31 mouse cellular contexts compared by ENCODE assay signal in the genomic region with DNA sequence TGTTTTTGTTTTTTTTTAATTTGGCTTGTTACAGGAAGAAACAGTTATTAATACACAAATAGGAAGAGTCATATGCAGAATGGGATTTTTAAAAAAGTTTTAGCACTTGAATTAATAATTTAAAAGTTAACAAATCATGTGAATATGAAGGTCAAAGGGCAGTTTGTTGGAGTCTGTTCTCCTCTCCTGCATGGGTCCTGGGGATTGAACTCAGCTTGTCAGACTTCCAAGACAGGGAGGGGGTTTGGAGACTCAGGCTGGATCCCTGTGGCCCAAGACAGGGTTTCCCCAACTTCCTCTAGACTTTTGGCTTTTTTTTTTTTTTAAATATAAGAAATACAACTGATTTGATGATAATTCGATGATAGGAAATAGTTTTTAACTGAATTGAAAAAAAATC.
"Had no signal": no experiment of that assay in that cellular context is flagged by ENCODE, and none has a peak within 500 bp of the region (broad histone marks: within the 10 kb centered on the region; RNA-seq: fewer than 3 reads in every experiment).

No protein-coding gene starts in this region.

- H3K9me3 ChIP-seq: limb, embryonic 10.5 days; limb, embryonic 12.5 days; limb, embryonic 13.5 days; limb, embryonic 15.5 days; liver, embryonic 12.5 days; liver, embryonic 13.5 days; liver, embryonic 15.5 days; lung, embryonic 15.5 days; midbrain, embryonic 10.5 days; midbrain, embryonic 12.5 days; midbrain, embryonic 13.5 days; neural tube, embryonic 12.5 days; neural tube, embryonic 13.5 days had no signal

- DNase-seq: left cerebral cortex, postnatal 4 days; liver; liver, embryonic 13.5 days; liver, postnatal 0 days; lung, adult 18-20 months; lung, adult 2 months; lung, embryonic 14.5 days; lung, postnatal 10 days; lung, postnatal 14 days; lung, postnatal 36 days; lung, postnatal 4 days; midbrain, embryonic 14.5 days had no signal

- H3K4me2 ChIP-seq: limb, embryonic 12.5 days; limb, embryonic 13.5 days; limb, embryonic 15.5 days; liver, embryonic 11.5 days; liver, embryonic 12.5 days; liver, embryonic 13.5 days; liver, embryonic 15.5 days; lung, embryonic 14.5 days; lung, embryonic 15.5 days; midbrain, embryonic 12.5 days; midbrain, embryonic 13.5 days; neural tube, embryonic 12.5 days; neural tube, embryonic 13.5 days had no signal

- H3K9ac ChIP-seq: limb, embryonic 12.5 days; limb, embryonic 13.5 days; limb, embryonic 15.5 days; liver, embryonic 12.5 days; liver, embryonic 13.5 days; liver, embryonic 14.5 days; liver, embryonic 15.5 days; liver, postnatal 0 days; lung, embryonic 14.5 days; lung, embryonic 15.5 days; midbrain, embryonic 12.5 days; midbrain, embryonic 13.5 days; neural tube, embryonic 12.5 days; neural tube, embryonic 13.5 days had no signal

- H3K27me3 ChIP-seq: limb, embryonic 12.5 days; limb, embryonic 13.5 days; limb, embryonic 15.5 days; liver, embryonic 12.5 days; liver, embryonic 13.5 days; liver, embryonic 15.5 days; lung, embryonic 15.5 days; megakaryocyte, embryonic 14.5 days; midbrain, embryonic 12.5 days; midbrain, embryonic 13.5 days; neural tube, embryonic 12.5 days; neural tube, embryonic 13.5 days had no signal

- H3K36me3 ChIP-seq: limb, embryonic 12.5 days; limb, embryonic 15.5 days; liver, embryonic 12.5 days; liver, embryonic 13.5 days; liver, embryonic 15.5 days; lung, embryonic 15.5 days; midbrain, embryonic 12.5 days; midbrain, embryonic 13.5 days; neural tube, embryonic 12.5 days; neural tube, embryonic 13.5 days had no signal

- ATAC-seq: liver, embryonic 12.5 days; liver, postnatal 0 days; lung, postnatal 0 days; midbrain, embryonic 13.5 days; midbrain, embryonic 16.5 days had no signal

- H3K27ac ChIP-seq: limb, embryonic 10.5 days; limb, embryonic 12.5 days; limb, embryonic 13.5 days; limb, embryonic 15.5 days; liver, embryonic 12.5 days; liver, embryonic 13.5 days; liver, embryonic 14.5 days; liver, embryonic 15.5 days; lung, embryonic 15.5 days; macrophage; midbrain, embryonic 10.5 days; midbrain, embryonic 12.5 days; midbrain, embryonic 13.5 days; neural tube, embryonic 12.5 days; neural tube, embryonic 13.5 days had no signal

- H3K4me3 ChIP-seq: limb, embryonic 10.5 days; limb, embryonic 12.5 days; limb, embryonic 13.5 days; limb, embryonic 15.5 days; liver, embryonic 12.5 days; liver, embryonic 13.5 days; liver, embryonic 15.5 days; lung, embryonic 15.5 days; megakaryocyte, embryonic 14.5 days; midbrain, embryonic 10.5 days; midbrain, embryonic 12.5 days; midbrain, embryonic 13.5 days; myocyte; neural tube, embryonic 12.5 days; neural tube, embryonic 13.5 days had no signal

- H3K4me1 ChIP-seq: limb, embryonic 10.5 days; limb, embryonic 12.5 days; limb, embryonic 15.5 days; liver, embryonic 12.5 days; liver, embryonic 13.5 days; liver, embryonic 15.5 days; lung, embryonic 15.5 days; midbrain, embryonic 13.5 days; neural tube, embryonic 12.5 days; neural tube, embryonic 13.5 days had no signal
